Mouse (Mus musculus): ENCODE results near the gene Cacng2.

Gene Cacng2

DNA sequence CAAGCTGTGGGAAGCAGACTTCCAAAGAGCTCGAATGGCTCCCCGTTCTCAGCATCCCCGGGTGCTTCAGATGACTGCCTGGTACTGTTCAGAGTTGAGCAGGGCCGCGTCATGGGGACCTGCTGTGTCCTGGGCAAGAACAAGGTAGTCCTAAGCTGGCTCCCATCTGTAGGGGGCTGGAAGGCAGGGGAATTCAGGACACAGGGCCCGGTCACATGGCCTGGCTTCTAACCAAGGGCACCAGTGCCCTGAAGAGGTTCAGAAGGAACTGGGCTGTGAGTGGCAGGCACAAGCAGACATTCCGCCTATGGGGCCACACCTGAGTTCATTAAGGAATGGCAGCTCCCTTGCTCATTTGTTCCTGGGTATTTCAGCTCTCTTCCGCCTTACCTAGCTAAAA lies 37.7 kb downstream of the Cacng2 start:
- DNase-seq (ENCODE audit: low spot score), result no peak

DNA sequence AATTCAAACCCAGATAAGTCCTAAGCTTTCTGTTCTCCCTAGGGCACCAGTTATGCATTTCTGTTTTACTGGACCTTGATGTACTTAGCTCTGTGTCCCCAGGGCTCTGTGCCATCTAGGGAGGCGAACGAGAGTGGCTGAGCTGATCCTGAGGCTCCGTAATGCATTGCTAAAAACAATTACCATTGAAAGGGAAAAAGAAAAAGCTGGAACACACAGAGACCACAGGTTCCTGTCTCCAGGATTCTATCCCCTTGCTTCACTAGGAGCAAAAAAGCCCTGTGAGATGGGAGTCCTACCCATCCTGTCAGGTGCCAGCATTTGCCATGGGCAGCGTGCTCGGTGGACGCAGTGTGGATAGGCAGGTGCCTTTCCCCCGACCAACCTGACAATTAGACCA lies 38.4 kb downstream of the Cacng2 start:
- no peak for DNase-seq (ENCODE audit: low spot score)

DNA sequence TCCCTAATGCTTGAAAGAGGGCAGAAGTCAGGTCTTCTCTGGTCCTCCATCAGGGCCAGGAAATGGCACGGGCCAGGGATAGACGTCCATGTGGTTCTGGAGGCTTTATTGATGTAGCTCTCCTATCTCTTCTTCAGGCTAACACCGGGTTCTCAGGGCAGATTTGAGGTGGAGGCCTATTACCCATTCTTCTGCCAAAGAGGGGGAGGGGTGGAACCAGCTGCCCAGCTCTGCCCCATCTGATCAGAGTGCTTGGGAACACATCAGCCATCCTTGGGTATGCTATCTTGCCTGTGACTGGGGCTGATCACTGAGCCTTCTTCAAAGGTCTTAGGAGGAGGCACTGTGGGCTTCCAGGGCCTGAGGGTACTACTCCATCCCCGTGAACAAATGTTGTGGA lies 39.5 kb downstream of the Cacng2 start:
- DNase-seq (ENCODE audit: low spot score), result no peak

- DNase-seq (ENCODE audit: low spot score), result no peak
Observed at GRCm38 (mm10) chr15:78078776-78079628, 40.8 kb downstream of the Cacng2 start.

DNA sequence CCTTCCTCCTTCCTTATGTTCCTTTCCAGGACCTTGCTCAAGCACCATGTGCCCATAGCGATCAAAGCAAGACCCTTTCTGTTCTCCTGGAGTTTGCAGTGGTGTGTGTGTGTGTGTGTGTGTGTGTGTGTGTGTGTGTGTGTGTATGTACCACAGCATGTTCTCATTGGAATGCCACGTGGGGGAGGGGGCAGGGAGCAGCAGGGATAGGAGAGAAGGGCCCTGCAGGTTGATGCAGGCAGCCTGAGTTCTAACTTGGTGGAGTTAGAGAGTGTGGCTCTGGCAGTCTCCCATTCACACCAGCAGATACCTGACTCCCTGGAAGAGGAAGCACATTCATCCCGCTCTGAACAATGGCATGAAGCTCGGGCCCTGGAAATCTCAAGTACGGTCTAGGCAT lies 41.6 kb downstream of the Cacng2 start:
- no peak for DNase-seq (ENCODE audit: low spot score)

DNA sequence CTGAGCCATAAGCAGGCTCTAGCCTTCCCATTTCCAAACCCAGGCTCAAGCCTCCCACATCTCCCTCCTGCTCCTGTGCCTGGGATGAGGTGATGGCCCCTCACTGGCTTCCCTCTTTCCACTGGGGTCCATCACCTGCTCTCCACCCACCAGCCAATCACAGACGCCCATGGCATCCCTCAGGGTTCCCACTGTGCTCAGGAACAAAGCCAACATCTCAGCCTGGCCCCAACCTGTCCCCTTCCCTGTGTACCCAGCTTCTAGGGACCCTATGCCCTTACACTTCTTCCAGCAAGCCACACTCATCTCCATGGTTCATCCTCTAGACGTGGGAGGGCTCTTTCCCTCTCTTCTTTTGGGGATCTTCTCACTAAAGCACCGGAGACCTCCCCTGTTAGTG lies 43.9 kb downstream of the Cacng2 start:
- no peak for DNase-seq (ENCODE audit: low spot score)

- no peak for DNase-seq (ENCODE audit: low spot score)
Observed at GRCm38 (mm10) chr15:78073109-78073508, 46.7 kb downstream of the Cacng2 start.

DNA sequence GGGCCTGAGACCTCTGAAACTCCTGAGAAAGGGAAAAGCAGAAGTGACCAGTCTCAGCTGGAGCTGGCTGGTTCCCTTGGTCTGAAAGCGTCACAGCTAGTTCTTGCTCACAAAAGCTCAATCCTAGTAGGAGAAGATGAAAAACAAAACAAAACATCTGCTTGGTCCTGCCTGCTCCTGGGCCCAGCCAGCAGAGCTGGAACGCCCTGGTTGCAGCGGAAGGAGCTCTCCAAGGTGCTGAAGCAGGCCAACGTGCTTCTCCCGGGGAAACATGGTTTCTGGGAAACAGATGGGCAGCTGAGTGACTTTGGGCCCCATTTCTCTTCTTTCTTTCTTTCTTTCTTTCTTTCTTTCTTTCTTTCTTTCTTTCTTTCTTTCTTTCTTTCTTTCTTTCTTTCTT lies 53.4 kb downstream of the Cacng2 start:
- peak; percentile 12 for DNase-seq (ENCODE audit: low spot score)

- no peak for DNase-seq (ENCODE audit: low spot score)
Observed at GRCm38 (mm10) chr15:78065541-78065940, 54.3 kb downstream of the Cacng2 start.

GRCm38 (mm10) chr15:78064340-78064739 lies 55.5 kb downstream of the Cacng2 start:
- DNase-seq (ENCODE audit: low spot score), result no peak

DNA sequence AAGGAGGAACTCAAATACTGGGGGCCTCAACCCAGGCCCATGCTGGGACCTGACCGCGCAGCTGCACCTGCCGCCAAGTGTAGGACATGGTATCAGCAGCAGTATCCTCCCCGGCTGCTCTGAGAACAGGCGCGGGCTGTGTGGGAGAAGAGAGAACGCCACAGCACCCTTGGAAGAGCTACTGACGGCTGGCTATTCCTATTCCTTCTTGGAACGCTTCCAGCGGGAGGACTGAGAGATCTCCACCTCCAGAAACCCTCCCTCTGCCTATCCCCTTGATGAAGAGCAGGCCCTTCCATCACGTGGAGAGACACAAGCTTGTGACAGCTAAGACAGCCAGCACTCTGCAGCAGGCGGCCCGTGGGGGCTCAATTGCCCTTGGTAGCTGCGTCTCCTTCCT lies 57.4 kb downstream of the Cacng2 start:
- DNase-seq (ENCODE audit: low spot score), result no peak

DNA sequence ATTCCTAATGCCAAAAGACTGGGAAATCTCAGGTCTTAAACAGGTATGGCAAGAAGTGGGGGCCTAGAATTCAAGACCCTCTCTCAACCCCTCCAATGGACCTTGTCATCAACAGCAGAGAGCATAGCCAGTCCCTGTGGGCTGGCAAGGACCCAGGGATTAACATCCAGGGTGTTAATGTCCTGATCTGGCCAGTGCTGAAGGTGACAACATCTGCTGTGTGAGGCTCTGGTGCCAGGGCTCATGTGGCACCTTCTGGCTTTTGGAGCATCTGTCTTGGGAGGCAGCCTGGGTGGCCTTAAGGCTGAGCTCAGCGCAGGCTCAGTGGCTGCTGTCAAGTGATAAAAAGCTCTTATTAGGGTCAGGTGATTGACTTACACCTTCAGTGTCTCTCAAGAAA lies 62.9 kb downstream of the Cacng2 start:
- DNase-seq (ENCODE audit: low spot score), result no peak

DNA sequence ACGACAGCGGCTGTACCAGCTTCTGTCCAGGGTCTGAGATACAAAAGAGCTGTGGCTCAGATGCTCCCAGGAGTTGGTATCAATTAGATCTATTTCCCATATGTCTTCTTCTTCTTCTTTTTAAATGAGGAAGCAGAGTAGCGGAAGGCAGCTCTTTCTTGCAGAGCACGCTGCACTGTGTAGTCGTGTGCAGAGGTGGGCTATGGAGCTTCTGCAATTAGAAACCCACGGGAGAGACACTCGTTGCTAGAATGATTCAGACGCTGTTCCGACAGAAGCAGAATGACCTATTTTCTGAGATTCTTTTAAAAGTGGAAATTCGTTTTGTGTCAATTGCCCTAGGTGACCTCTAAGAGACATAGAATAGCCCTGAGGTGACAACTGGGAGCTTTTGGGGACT lies 69.1 kb downstream of the Cacng2 start:
- DNase-seq (ENCODE audit: low spot score), result no peak

DNA sequence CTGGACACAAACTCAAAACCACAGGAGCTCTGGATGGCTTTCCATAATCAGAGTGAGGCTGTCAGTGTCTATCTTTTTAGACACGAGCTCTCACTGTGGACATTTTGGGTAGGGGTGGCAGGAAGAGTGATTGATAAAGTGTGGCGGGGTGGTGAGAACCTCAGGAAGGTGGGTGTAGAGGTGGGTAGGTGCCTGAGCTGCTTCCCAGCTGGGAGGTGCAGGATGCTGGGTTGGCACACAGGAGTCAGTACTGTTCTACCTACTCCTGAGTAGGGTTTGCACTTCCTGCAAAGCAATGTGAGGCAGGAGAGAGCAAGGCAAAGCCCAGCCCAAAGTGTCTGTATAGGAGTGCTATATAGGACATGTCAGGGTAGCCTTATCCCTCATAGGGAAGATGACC lies 69.9 kb downstream of the Cacng2 start:
- DNase-seq (ENCODE audit: low spot score), result no peak

DNA sequence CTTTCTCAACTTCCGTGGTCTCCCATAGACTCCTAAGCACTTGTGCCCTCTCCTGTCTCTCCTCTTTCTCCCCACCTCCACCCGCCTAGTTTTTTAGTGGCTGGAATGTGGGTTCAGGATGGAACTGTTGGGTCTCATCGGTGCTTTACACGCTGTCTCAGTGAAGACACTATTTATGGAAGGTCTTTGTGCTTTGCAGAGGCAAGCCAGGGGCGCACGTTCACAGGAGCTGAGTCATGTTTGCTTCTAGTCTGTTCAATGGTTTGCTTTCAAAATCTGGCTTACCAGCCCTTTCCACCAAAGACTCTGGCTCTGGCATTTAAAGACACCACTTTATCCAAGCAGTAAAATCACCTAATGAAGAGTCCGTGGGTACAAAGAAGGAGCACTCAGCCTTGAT lies 74.0 kb downstream of the Cacng2 start:
- no peak for DNase-seq (ENCODE audit: low spot score)

DNA sequence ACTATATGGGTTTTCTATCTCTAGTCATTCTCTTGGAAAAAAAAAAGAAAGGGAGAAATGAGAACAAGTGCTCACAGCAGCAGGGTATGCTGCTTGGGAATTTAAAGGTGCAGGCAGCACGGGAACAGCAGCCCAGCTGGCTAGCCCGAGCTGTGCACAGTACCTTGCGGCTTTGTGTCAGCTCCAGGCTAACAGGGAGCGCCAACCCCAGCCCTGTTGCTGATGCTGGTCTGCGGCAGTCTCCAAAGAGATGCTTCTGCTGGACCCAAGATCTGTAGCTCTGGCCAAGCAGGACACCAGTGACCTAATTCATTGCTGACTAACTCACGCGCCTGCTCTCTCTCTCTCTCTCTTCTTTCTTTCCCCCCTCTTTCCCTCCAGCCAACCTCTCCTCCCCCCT lies 74.5 kb downstream of the Cacng2 start:
- no peak for DNase-seq (ENCODE audit: low spot score)

DNA sequence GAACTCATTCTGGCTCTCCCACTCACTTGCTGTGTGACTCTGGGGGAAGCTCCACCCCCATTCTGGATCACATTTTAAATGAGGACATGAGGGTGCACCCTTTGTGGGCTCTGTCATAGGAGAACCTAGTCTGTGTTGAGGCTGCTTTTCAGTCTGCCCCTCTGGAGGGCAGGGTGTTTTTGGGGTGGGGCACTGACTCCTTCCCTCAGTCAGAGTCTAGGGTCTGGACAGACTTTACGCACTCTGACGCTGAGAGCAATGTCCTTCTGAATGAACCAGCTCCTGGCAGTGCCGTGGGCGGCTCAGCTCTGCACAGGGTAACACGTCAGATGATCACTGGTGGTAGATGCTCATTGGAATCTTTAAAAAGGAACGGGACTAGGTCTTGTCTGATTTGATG lies 75.0 kb downstream of the Cacng2 start:
- DNase-seq (ENCODE audit: low spot score), result no peak

- DNase-seq (ENCODE audit: low spot score), result no peak
Observed at GRCm38 (mm10) chr15:78042706-78043105, 77.1 kb downstream of the Cacng2 start.

DNA sequence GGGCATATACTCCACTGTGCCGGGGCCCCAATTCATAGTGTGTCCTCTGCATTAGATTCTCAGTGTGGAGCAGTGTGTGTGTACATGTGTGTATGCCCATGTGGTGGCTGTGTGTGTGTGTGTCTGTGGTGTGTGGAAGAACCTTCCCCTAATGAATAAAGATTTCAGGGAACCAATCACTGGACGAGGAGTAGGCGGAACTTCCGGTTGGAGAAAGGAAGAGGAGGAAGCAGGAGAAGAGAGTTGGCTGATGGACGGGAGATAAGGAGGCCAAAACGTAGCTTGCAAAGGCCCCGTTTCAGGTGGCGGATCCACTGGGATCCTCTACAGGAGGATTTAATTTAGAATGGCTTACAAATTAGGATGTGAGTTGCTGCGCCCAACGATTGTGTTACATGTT lies 82.2 kb downstream of the Cacng2 start:
- DNase-seq (ENCODE audit: low spot score), result no peak

- no peak for DNase-seq (ENCODE audit: low spot score)
Observed at GRCm38 (mm10) chr15:78036586-78036985, 83.2 kb downstream of the Cacng2 start.

DNA sequence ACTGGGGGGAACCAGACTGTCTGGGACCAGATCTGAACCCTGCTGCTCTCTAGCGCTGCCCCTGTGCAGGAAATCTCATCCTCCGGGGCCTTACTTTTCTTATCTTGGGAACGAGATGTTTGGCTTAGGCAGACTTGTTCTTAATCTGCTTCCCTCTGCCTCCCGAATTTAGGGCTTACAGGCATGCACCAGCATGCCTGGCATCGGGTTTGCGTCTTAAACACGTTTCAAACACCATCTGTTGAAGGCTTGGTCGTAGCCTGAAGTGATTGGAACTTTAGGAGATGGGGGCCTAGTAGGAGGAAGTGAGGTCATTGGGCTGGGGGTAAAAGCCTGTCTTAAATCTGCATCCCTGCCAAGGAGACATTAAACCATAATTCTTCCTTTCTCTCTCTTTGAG lies 89.9 kb downstream of the Cacng2 start:
- DNase-seq (ENCODE audit: low spot score), result no peak

- no peak for DNase-seq (ENCODE audit: low spot score)
Observed at GRCm38 (mm10) chr15:78026521-78026920, 93.3 kb downstream of the Cacng2 start.

GRCm38 (mm10) chr15:78024211-78024610 lies 95.6 kb downstream of the Cacng2 start:
- no peak for DNase-seq (ENCODE audit: low spot score)

GRCm38 (mm10) chr15:78014046-78014445 lies 105.8 kb downstream of the Cacng2 start:
- DNase-seq (ENCODE audit: low spot score), result no peak
